Mouse (Mus musculus): ENCODE measurements around the gene Cep97.
"Not testable (repeated sequence)": the region's sequence is repeated elsewhere in the genome, so short reads cannot be mapped to it uniquely, and the experiment has no call there.

Cep97 gene

DNA sequence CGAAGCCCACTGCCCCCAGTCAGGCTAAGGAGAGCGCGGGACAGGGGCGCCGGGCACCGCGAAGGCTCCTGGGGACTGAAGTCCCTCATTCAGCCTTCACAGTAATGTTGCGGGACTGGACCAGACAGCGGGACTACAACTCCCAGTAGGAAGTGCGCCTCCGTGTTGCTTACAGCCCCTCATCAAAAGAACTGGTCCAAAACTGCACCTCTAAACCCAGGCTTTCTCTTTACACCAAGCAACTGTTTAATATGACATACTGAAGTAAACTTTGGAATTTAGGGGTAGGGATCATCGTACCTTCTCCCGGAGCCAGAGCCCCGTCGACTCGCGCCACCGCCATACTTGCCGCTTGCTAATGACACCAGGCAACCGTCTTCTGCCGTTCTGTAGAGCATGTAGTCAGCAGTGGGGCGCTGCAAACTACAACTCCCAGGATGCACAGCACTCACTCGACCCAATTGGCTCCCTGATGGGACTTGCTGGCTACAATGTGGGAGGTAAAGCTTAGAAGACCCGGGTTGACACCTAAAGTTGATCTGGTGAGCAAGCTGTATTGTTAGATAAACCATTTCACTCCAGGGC lies at the start of gene Cep97:
TSS of gene Cep97 (minus strand) at position 403 of the 585 bp plus-strand sequence.
- peak; percentile 87 to 92 for DNase-seq

DNA sequence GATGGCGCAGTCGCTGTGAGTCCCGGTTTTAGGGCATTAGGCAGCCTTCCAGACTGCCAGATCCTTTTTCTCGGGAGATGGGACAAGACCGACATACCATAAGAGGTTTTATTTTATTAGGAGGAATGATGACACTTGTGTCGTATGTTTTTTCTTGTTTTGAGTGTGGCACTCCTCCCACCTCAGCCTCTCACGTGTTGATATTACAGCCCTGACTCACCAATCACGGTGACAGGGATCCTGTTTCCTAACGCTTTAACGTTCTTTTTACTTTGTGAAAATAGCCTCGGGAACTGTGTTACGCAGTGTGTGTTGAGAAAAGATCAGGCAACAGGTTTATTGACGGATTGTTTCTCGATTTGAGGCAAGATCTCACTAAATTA lies 40.2 kb upstream of the Cep97 start:
- DNase-seq = no peak

DNA sequence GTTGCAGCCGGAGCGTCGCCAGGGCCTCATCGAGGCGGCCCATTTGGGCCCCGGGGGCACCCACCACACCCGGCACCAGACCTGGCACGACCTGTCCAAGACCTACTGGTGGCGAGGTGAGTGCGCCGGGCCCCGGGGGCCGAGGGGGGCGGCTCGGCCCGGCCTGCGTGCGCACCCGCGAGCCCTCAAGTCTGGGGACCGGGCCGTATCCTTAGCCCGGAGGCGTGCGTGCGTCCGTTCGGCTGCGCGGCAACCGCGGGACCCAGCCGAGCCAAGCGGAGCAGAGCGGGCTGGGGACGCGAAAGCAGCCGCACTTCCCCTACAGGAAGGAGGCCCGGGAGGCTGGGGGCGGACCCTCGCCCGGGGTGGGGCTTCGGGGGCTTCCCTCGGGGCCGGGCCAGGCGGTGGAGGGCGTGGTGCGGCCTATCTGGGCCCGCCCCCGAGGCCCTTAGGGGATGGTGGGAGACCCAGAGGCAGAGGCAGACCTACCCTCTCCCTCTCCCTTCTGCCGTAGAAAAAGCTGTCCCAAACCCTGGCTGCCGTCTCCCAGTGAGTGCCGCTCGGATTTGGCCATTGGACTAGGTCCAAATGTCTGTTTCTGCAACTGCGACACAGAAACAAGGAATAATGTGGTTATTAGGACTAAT lies 39.7 kb upstream of the Cep97 start:
- peak; percentile 52 to 75 for DNase-seq

DNA sequence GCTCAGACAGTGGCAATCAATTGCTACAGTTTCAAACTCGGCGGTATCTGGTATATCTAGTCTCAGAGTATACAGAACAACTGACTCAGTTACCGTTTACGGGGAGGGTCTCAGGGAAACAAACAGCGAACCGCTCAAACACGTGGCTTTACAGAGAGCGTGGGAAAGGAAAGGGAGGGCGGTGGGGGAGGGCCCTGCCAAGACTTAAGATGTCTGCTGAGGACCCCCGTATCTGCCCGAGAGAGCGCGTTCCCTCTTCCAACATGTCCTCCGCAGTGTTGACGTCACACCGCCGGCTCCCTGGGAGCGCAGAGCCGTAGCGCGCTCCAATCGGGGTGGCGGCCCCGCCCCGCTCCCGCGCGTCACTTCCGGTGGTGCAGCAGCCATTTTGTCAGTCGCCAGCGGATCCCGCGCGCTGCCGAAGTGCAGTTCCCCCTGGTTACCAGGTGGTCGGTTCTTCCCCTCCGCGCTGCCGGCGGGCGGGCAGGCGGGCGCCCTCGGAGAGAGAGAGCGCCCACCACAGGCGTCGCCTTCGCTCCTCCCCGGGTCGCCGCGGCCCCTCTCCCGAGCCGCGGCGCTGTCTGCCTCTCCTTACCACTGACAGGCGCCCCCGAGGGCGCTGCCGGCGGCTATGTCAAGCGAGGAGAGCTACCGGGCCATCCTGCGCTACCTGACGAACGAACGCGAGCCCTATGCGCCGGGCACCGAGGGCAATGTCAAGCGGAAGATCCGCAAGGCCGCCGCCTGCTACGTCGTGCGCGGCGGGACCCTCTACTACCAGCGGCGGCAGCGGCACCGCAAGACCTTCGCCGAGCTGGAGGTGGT lies 39.0 kb upstream of the Cep97 start, which contains the start of gene Zbtb11:
TSS of gene Zbtb11 (plus strand) at position 453 of the 825 bp plus-strand sequence.
- DNase-seq = peak; percentile 97 to 99

DNA sequence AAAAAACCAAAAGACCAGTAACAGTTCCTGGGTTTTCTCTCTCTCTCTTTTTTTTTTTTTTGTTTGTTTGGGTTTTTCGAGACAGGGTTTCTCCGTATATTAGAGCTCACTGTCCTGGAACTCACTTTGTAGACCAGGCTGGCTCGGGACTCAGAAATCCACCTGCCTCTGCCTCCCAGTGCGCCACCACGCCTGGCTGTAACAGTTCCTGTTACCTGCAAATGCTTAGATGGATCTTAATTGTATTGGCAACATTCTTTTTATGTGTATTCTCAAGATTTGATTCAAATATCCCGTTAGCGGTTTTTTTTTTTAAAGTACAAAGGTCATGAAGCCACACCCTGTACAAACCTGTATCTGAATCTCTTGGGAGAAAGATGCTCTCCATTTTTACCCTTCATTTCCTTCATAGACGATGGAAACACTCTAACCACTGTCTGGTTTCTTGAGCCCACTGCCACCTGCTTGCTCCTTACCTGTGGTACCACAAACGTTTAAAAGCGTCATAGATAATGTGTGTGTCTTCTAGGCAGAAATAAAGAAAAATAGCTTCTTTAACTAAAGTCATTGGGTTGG lies 38.1 kb upstream of the Cep97 start:
- DNase-seq = no peak

DNA sequence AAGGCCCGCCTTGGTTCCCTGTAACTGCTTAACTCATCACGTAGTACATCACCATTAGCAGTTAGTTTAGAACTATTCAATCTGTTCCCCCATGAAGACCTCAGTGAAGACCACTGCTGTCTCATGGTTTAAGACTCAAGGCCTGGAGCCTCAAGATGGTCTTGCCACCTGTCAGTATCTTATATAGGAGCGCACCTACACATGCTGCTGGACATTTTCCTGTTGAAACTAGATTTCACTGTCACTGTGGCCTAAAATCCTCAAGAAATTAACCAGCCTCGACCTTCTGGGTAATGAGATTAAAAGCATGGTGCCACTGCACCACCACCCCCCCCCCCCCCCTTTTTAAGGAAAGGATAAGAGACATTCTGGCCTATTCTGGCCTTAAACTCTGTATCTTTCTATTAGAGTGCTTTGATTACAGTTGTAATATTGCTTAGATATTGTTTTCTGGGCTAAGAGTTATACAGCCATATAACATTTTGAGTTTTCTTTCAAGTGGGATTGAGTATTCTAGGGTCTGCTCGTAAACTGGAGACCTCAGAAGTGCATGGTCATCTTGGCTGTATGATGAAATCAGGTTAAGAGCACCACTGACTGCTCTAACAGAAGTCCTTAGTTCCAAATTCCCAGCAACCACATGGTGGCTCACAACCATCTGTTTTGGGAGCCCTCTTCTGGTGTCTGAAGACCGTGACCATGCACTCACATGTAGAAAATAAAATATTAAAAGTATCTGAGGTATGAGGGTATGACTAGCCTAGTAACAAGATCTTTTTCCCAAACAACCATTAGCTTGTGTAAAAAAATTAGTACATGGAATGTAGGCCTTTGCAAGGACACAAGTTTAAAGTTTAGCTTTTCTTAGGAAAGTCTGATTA lies 37.3 kb upstream of the Cep97 start:
- no peak for DNase-seq

DNA sequence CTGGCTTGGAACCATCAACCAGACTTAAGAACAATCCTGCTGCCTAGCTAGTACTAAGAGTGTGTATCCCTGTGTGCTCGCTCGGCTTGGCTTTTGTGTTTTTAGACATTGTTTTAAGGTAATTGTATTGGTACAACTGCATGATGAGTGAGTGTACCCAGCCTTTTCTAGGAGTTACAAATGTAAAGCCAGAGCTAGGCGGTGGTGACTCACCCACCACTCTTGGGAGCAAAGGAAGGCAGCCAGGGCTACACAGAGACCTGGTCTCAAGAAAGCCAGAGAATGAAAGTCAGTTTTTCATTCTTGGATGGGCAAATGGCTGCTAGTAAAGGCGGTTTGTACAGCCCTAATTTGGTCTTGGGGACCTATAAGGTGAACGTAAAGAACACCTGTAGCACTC lies 35.8 kb upstream of the Cep97 start:
- no peak for DNase-seq

DNA sequence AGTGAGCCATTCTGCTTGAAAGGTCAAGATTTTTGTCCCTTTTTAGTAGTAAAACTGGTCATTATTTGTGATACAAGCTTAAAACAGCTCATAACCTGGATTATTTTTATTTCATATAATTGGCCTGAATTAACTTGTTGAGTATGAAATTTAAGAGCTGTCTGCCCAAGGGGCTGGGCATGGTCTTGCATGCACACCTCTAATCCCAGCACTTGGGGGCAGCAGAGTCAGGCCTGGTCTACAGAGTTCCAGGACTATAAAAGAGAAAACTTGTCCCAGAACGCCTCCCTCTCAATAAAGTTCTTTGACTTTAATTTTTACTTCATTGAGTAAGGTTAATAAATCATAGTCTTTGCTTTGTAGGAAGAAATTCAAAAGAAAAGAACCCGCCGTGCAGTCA lies 34.5 kb upstream of the Cep97 start:
- DNase-seq = peak; percentile 22 to 24

DNA sequence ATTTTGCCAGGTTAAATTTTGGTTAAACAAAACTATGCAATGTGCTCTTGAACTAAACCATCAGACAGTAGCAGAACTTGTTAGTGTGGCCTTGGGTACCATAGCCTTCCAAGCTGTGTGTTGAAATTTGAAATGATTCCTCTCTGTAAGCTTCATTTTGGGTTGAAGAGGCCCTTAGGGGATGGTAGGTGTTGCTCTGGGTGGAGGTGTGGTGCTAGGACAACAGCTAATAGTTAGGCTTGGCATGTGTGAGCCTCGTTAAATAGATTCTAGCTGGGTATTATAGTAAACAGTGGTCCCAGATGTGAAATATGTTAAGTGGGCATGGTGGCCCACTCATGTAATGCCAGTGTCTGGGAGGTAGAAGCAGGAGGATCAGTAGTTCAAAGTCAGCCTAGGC lies 32.6 kb upstream of the Cep97 start:
- no peak for DNase-seq

DNA sequence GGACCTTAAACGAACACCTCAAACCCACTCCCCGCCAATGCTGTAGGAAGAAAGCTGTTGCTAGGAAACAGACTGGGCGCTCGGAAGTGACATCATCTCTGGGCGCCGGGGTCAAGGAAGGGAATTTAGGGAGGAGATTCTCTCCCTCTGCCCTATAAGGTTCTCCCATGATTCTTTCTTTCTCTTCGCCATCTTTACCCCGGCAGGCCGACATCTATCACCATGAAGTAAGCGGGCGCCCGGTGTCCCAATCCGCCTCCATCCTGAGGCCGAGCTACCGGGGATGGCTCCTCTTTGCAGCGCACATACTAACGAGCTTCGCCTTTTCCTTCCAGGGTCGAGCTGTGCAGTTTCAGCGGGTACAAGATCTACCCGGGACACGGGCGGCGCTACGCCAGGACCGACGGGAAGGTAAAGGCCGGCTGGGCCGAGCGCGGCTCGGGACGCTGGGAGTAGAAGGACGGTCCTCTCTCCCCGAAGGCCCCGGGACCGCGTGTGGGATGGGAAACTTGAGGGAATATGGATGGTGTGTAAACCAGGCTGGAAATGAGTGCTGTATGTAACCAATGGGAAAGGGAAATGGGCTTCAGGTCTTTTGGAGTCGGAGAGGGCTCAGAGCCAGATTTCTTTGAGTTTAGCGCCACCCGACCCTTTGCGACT lies 31.7 kb upstream of the Cep97 start, which contains the start of gene Rpl24:
TSS of gene Rpl24 (plus strand) at position 64 of the 660 bp plus-strand sequence.
- DNase-seq = peak; percentile 95 to 96

DNA sequence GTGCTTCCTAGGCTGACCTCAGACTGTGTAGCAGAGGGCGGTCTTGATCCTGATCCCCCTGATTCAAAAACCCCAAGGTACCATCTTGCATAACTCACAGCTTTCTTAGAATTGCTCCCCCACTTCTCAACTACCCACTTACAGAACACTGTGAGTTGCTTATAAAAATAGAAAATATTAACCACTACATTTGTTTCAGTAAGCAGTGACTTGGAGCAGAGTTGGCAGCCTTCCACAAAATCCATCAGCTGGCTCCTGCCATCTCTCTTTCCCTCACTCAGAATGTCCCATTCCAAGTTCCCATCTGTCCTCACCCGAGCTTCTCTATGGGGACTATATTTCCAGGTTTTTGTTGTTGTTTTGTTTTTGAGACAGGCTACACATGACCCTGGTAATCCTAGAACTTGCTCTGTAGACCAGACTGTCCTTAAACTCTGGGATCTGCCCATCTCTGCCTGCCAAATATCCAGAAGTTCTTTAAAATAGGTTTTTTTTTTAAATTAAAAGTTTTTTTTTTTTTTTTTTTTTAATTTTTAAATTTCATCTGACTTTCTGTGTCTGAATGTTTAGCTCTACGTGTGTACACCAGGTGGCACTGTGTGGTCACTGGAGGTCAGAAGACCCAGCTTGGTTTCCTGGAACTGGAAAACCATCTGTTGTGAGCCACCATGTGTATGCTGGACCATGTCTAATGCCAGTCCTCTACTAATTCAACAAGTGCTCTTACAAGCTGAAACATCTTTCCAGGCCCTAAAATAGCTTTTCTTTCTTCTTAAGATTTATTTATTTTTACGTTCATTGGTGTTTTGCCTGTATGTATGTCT lies 29.7 kb upstream of the Cep97 start:
- peak; percentile 22 to 25 for DNase-seq

DNA sequence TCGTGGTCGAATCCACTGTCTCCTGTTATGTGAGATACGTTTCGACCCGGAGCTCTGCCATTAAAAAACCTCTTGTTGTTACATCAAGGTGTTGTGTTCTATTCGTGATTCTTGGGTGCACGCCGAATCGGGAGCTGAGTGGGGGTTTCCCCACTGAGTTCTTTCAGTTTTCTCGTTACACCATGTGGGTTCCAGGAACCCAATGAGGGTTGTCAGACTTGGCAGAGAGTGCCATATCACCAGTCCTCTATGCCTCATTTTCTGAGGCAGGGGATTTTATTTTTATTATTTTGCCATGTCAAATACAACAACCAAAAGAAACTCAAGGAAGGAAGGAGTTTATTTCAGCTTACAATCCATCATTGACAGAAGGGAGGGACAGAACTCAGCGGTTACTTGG lies 28.4 kb upstream of the Cep97 start:
- not testable (repeated sequence) for DNase-seq

DNA sequence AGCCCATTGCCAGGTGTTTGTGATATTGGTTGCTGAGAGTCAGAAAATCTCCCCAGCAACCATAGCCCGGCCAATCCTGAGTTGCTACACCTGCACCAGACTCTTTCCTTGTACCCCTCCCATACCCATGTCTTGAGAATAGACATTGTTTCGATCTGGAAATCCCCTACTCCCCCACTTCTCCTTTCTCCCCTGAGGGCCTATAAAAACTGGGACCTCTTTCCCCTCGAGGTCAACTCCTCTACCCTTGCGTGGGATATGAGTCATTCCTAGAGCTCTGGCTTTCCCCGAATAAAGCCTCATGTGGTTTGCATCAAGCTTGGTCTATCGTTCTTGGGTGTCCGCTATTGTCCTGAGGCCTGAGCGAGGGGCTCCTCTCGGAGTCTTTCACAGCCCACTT lies 19.5 kb upstream of the Cep97 start:
- not testable (repeated sequence) for DNase-seq

DNA sequence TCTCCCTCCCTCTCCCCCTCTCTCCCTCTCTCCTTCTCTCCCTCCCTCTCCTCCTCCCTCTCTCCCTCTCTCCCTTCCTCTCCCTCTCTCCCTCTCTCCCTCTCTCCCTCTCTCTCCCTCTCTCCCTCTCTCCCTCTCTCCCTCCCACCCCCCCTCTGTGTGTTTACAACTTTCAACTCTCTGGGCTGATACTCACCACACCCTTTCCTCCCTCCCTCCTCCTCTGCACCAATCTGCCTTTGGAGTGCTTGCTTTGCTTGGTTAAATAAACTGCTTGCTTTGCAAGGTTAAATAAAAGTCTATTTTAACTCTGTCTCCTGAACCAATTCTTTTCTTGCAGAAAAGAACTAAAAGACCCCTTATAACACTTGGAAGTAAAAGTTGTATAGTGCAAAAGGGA lies 18.1 kb upstream of the Cep97 start:
- DNase-seq = no peak

DNA sequence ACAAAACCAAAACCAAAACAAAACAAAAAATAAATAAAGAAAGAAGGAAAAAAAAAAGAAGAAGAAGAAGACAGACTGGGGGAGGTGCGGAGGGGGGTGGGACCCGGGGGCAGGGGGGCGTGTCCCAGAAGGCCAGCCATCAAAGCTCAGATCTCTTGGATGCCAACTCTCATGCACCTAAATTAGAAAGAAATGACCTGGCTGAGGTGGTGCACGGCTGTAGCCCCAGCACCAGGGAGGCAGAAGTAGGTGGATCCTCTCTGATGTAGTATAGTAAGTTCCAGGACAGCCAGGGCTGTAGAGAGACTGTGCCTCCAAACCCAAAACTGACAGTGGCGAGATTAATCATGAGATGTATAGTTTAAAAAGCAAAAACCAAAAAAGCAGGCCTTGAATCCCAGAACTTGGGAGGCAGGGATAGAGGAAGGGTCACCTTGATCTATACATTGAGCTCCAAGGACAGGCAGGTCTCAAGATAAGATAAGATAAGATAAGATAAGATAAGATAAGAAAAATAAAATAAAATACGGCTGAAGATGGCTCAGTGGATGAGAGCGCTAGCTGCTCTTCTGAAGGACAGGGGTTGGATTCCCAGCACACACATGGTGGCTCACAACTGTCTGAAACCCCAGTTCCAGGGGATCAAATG lies 17.1 kb upstream of the Cep97 start:
- DNase-seq = no peak

DNA sequence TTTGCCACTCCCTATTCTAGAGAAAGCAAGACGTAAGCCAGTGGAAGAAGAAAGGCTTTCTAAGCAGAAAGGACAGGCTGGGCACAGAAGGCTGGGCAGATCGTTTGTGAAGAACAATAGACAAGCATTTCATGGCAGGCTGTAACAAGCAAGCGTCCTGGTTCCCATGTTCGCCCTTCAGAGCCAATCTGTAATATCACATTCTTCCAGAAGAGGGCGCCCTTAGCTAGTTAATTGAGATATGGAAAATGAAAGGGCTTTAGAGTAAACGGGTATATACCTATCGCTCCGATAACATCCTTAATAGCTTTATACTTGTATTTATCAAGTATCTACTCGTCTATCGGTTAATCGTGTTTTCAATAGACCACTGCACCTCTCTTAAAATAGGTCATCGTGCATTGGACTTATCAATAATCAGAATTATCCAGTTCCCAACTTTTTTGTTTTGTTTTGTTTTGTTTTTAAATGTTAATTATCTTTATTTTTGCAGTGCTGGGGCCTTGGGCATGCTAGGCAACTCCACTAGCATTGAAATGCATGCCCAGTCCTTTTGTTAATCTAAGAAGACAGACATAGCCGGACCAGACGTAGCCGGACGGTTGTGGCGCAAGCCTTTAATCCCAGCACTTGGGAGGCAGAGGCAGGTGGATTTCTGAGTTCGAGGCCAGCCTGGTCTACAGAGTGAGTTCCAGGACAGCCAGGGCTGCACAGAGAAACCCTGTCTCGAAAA lies 16.5 kb upstream of the Cep97 start:
- DNase-seq = peak; percentile 51 to 81

DNA sequence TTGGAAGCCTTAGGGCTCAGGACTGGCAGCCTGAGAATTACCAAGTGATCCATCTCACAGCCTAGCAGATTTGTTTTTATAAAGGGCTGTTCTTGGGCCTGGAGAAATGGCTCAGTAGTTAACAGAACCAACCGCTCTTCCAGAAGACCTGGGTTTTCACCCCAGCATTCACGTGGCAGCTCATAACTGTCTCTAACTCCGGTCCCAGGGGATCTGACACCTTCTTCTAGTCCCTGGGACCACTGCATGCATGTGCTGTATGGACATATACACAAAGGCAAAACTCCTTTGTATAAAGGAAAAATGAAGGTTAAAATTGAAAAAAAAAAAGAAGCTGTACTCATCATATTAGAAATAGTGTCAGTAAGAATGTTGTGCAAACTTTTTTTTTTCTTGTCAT lies 15.8 kb upstream of the Cep97 start:
- no peak for DNase-seq

DNA sequence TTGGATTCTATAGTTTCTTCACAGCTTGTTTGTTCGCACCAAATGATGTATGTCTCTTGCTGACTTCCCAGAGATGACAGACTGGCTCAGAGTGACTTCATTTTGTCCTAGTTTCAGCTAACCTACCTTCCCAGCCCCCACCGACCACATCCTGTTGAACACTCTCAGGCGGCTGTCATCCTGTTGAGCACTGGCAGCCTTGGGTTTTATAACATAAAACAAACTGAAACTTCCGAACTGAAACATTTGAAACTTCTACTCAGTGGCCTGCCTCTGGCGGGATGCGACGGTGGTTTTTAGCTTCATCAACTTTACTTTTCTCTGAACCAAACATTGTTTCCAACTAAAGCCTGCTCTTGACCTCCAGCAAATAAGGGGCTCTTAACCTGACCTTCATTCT lies 14.3 kb upstream of the Cep97 start:
- DNase-seq = no peak

DNA sequence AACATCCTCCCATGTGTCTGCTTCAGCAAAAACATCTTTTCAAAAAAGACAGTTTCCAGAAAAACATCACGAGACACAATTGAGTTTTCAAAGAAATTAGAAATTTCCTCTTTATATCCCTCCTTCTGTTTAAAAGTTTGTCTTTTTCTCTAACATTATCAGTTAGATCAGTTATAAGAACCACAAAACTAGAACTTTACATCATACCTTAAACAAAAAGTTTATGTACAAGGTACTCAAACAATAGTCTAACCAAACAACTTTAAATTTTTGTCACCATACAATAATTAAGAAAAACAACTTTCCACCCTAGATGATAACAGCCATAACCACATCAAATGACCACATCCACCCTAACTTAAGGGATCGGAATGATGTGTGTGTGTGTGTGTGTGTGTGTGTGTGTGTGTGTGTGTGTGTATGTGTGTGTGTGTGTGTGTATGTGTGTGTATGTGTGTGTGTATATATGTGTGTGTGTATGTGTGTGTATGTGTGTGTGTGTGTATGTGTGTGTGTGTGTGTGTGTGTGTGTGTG lies 13.3 kb upstream of the Cep97 start:
- not testable (repeated sequence) for DNase-seq
